Mouse (Mus musculus): ENCODE measurements around the gene Rrm1.
"Not testable (repeated sequence)": the region's sequence is repeated elsewhere in the genome, so short reads cannot be mapped to it uniquely, and the experiment has no call there.

Gene Rrm1

DNA sequence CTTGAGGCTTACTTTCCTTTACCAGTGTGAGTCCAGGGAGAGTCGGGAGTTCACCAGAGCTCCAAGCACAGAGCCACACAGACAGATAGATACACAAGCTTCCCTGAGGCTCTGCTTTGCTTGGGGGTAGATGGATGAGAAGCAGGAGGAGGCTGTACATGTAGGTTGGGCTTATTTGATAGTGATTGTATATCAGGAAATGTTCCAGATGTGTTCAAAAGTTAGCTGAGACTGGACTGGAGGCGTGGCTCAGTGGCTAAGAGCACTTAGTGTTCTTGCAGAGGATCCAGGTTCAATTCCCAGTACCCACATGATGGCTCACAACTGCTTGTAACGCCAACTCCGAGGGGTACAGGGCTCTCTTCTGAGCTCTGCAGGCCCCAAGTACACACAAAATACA is 36.9 kb downstream of the Rrm1 start:
- no peak for DNase-seq (ENCODE audit: low spot score)

- DNase-seq (ENCODE audit: low spot score) = no peak
Measured at GRCm38 (mm10) chr7:102478926-102479325, 37.4 kb downstream of the Rrm1 start.

- no peak for DNase-seq (ENCODE audit: low spot score)
Measured at GRCm38 (mm10) chr7:102479368-102480078, 38.0 kb downstream of the Rrm1 start.

GRCm38 (mm10) chr7:102480821-102481220 is 39.3 kb downstream of the Rrm1 start:
- DNase-seq (ENCODE audit: low spot score) = no peak

GRCm38 (mm10) chr7:102481579-102481978 is 40.1 kb downstream of the Rrm1 start, which contains the start of gene Olfr543:
TSS of gene Olfr543 (minus strand) at chr7:102481679.
- no peak for DNase-seq (ENCODE audit: low spot score)

GRCm38 (mm10) chr7:102483665-102484064 is 42.2 kb downstream of the Rrm1 start:
- DNase-seq (ENCODE audit: low spot score) = no peak

GRCm38 (mm10) chr7:102484766-102485165 is 43.3 kb downstream of the Rrm1 start:
- DNase-seq (ENCODE audit: low spot score) = not testable (repeated sequence)

DNA sequence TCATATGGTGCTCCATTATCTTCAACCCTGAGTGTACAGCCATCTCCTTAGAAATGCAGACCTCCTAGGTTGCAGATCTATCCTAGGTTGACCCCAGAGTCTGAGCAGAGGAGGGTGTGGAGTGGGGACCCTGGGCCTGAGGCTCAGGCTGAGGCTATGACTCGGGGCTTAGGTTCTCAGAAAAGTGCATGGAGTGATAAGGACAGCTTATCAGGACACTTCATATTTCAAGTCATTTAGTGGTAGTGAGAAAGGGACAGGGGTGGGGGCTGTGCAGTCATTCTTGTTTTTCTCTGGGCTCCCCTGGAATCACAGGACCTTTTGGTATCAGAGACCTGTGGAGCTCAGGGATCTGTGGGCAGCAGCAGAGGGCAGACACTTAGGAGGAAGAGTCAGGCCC is 44.6 kb downstream of the Rrm1 start:
- no peak for DNase-seq (ENCODE audit: low spot score)

- DNase-seq (ENCODE audit: low spot score) = no peak
Measured at GRCm38 (mm10) chr7:102488161-102488560, 46.7 kb downstream of the Rrm1 start, which contains the start of gene Olfr544. TSS of gene Olfr544 (minus strand) at chr7:102488313.

- DNase-seq (ENCODE audit: low spot score) = not testable (repeated sequence)
Measured at GRCm38 (mm10) chr7:102494416-102494815, 52.9 kb downstream of the Rrm1 start.

DNA sequence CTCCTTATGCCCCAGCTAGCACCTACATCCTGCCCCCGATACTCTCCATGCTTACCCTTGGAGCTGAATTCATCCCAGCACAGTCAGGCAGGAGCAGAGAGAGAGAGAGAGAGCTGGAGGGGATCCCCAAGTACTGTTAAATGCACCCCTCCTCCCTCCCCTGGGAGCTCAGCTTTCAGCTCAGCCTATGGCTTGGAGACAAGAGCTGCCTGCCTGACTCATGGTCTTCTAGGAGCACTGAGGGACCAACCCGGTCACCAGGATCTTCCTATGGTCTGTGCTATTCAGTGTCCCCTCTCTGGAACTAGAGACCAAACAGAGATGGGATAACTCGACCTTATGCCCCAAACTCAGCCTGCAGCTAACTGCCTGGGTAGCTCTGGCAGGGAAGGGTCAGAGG is 58.0 kb downstream of the Rrm1 start, which contains the start of gene Olfr545:
Olfr545 (minus strand) TSS at position 101 of the 400 bp plus-strand sequence.
- DNase-seq (ENCODE audit: low spot score) = no peak

- no peak for DNase-seq (ENCODE audit: low spot score)
Measured at GRCm38 (mm10) chr7:102501986-102502385, 60.5 kb downstream of the Rrm1 start.

DNA sequence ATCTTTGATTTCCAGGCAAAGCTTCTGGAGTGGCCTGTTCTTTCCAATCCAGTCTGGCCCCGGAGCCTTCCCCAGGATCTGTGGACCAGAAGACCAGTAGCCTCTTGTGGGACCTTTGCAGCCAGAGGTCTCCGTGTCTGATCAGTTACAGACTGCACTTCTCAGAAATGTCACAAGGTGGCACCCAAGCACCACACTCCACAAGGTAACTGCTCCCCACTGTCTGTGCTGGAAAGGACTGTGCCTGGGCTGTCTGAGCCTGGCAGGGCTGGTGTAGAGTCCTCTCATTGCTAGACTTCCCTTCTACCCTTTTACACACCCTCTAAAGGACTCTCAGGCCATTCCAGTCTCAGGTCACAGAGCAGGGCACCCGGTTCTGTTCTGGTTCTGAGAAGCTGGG is 65.4 kb downstream of the Rrm1 start:
- peak; percentile 82 for DNase-seq (ENCODE audit: low spot score)

DNA sequence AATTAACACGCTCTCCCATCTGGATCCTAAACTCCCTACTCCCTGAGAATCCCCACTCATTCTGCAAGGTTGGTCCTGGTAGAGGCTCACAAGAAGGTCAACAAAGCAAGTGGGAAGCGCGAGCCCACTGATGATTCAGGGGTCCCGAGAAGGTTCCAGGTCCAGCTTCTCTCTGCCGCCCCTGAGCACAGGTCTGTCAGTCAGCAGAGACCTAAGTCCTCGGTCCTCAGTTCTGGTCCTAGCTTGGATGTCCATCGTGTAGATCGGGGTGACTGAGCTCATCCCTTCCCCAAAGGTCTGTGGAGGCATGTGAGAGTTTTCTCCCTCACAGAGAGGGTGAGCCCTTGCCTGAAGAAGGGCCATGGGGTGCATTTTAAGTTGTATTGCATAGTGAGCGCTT is 66.6 kb downstream of the Rrm1 start:
- no peak for DNase-seq (ENCODE audit: low spot score)

DNA sequence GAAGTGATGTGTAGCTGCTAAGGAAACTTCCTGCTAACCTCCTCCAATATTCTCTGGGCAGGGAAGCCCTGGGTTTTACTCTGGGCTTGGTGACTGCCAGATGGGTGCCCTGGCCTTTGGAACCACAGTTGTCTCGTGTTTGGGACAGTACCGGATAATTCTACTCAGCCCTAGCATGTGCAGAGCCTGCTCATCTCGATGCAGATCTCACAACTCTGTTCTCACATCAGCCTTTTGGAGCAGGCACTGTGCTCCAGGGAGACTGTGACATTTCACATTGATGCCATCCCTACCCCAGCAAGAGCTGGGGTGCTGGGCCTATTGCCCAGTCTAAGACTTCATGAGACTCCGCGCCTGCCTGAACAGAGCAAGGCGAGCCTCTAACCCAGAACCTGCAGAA is 67.2 kb downstream of the Rrm1 start:
- no peak for DNase-seq (ENCODE audit: low spot score)

DNA sequence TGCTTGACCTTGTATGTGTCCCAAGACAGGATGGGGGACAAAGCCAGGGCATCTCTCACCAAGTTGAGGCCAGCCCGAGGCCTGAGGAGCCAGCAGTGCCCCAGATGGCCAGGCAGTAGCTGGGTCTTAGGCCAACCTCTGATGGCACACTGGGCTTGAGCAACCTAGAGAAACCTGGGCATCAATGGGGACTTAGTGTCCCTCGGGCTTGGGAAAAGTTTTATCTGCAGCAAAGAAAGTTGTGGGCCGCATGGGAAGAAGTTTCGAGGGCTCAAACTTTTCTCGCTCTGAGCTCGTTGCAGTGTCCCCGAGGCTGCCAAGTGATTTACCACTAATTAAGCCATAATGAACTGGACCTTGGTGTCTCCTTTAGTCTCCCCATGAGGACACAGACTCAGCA is 68.2 kb downstream of the Rrm1 start:
- no peak for DNase-seq (ENCODE audit: low spot score)

DNA sequence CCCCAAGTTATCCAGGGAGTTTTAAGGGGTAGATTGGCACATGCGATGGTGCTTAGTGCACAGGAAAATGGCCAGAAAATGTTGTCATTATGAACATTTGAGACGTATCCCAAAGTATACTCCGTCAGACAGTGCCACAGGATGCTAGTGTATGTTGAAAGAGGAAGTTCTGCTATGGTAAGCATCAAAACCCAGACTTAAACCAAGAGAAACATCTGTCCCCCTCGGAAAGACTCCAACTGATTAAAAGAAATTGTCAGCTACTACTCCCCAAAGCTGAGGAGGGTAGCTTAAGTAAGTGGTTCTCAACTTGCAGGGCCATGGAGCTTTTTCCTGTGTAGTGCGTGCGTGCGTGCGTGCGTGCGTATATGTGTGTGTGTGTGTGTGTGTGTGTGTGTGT is 70.4 kb downstream of the Rrm1 start:
- DNase-seq (ENCODE audit: low spot score) = no peak

- DNase-seq (ENCODE audit: low spot score) = peak; percentile 86
Measured at GRCm38 (mm10) chr7:102512814-102513435, 71.4 kb downstream of the Rrm1 start.

- DNase-seq (ENCODE audit: low spot score) = no peak
Measured at GRCm38 (mm10) chr7:102514144-102514543, 72.6 kb downstream of the Rrm1 start.

DNA sequence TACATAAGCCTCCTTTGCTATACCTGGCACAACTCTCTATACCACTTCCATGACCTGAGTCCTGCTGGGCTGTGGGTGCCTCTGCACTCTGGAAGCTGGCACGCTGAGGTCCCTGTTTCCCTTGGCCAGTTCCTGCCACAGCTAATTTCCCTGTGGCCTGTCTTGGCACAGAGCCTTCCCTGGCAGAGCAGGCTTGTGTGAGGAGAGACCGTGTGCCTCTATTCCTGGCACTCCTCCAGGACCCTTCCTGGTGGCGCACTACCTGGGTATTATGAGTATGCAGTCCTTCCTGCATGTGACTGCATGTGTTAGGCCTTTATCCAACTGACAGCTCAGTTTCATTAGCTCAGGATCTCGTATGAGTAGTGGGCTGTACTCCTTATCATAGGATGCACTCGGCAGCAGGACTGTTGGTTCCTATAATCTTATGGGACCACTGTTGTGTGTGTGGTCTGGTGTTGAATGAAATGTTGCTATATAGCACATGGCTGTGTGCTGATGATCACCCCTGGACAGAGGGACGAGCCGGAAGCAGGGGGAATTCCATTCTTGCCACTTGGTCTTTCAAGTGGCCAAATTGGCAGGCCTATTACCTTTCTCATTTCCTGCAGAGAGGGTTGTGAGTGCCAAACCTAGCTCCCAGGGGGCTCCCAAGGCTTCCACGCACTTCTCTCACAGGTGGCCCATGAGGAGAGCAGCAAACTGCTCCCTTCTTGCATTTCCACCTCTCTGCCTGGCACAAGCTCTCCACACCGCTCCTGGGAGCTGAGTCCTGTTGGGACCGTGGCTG is 75.0 kb downstream of the Rrm1 start:
- DNase-seq (ENCODE audit: low spot score) = no peak

DNA sequence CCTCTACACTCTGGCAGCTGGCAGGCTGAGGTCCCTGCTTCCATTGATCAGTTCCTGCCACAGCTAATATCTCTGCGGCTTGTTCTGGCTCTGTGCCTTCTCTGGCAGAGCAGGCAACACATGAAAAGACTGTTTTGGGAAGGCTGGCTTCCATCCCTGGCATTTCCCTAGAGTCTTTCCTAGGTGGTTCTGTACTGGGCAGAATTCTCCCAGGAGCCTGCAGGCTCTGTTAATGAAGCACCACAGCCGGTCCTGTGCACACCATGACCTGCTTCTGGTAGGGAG is 75.5 kb downstream of the Rrm1 start:
- DNase-seq (ENCODE audit: low spot score) = no peak
